Mouse (Mus musculus) spleen, adult 2 months (tissue): ENCODE data around the gene Gm44511.

Experiments used
- CTCF ChIP-seq: fragments of 200-500 bp; IDR thresholded peaks from 2 replicates; pipeline ENCODE4 v1.5.1; 2011; ENCODE audit warnings: mild to moderate bottlenecking, inconsistent platforms; ENCODE audit not compliant: insufficient read depth, insufficient read length, insufficient replicate concordance; ENCODE audit errors: extremely low read depth
- POLR2A ChIP-seq: fragments of 200-500 bp; IDR thresholded peaks from 2 replicates; pipeline ENCODE4 v1.6.1; 2011; ENCODE audit warnings: low read depth, low read length, inconsistent platforms

DNA sequence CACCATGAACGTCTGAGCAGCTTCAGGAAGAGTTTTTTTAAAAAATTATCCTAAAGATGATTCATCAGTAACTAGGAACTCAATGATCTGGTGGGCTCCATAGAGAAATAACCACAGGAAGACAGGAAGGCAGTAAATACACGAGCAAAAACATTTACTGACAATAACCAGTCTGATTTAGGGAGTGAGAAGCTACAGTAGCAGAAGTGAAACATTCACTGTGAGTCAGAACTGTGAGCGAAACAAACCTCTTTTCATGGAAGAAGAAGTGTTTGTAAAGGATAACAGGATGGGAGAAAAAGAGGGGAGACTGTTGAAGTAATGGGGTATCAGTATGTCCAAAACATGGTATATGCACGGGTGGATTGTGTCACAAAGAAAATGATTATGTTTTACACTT, 3.7 kb upstream of the Gm44511 start:
- TF ChIP-seq CTCF (no peak), POLR2A (no peak)
